Mouse (Mus musculus) megakaryocyte progenitor cell, adult 5-6 weeks (primary cell): ENCODE measurements at regions not wholly inside any gene's neighbourhood (a gene's known extent, or its start where the extent isn't known, plus 50 kb on each side); places are given as distances from the start of the nearest gene placed in this dataset.

Source experiments
- ATAC-seq: replicated peaks from 2 replicates; pipeline ENCODE4 v1.8.0; 2016; ENCODE audit warnings: mild to moderate bottlenecking, moderate TSS enrichment, inconsistent platforms; ENCODE audit not compliant: poor library complexity

GRCm38 (mm10) chr6:99990604-99991003 lies 264.4 kb upstream of the Prok2 start:
- ATAC-seq = no peak

GRCm38 (mm10) chr6:99986449-99986848 lies 260.3 kb upstream of the Prok2 start:
- ATAC-seq = no peak

DNA sequence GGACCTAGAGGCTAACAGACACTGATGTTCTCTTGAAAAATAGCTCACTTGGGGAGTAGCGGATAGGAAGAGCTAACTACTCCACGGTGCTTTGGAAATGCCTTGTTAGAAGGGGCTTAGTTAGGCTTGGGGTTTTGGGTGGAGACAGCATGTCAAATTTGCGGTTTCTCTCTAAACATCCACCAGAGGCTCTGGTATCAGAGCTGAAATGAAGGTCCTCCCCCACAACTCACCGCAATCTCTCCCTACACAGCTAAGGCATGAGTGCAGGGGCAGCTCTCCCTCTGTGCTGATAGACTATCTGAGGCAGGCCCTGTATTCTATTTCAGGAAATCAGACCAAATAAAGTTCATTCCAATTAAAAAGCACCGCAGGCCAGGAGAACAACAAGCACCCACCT lies 259.1 kb upstream of the Prok2 start:
- peak; percentile 85 for ATAC-seq

- no peak for ATAC-seq
Observed at GRCm38 (mm10) chr6:99984856-99985224, 258.6 kb upstream of the Prok2 start.

GRCm38 (mm10) chr6:99984057-99984855 lies 258.1 kb upstream of the Prok2 start:
- no peak for ATAC-seq

DNA sequence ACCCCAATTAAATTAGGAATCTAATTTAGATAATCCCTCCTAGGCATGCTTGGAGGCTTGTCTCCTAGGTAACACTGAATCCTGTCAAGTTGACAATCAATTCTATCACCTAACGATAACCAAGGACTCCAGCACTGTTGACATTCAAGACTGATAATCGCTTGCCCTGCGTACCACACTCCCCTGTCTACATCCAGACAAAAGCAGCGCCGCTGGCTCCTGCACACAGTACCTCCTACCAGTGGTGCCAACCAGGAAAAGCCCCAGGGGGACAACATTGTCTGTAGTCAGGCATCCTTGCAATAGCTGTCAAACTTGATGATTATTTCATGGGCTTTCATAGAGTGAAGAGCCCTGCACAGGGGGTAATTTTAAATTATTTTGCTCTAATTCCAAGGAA lies 253.4 kb upstream of the Prok2 start:
- ATAC-seq = no peak

DNA sequence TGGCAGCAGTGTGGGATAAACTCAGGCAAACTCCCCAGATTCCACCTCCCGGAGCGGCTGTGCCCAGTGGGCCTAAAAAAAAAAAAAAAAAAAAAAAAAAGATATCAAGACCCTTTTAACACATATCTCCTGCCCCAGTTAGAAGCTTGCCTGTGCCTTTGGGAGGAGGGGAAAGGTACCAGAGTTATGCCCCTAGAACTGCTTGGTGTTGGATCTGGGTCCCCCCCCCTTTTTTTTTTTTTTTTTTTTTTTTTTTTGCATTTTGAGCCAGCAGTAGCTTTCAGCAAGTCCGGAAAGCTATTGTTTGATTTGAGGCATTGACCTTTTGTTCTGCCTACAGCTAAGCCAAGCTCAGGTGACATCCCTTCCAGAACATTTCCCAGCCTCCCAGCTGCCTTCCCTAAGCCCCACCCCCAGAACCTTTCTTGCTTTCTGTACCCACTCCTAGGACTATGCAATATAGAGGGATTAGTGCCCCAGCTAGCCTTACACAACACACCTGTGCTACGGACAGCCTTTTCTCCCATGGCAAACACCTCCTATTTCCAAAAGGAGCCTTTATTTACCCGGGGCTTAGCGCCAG lies 252.1 kb upstream of the Prok2 start:
- no peak for ATAC-seq

DNA sequence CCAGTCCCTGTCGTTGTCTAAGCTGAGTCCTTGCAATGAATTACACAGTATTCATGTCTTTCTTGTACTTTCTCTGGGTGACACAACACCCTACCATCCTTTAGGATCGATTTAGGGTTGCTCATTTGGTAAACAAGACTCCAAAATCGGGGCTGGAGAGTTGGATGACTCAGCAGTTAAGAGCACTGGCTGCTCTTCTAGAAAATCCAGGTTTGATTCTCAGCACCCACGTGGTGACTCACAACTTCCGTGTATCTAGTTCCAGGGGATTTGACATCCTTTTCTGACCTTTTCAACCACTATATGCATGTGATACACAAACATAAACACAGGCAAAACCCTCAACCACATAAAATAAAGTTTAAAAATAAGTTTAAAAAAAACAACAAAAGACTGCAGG lies 250.0 kb upstream of the Prok2 start:
- ATAC-seq = no peak

- no peak for ATAC-seq
Observed at GRCm38 (mm10) chr6:99975486-99975885, 249.3 kb upstream of the Prok2 start.

- no peak for ATAC-seq
Observed at GRCm38 (mm10) chr6:99974464-99974863, 248.3 kb upstream of the Prok2 start.

DNA sequence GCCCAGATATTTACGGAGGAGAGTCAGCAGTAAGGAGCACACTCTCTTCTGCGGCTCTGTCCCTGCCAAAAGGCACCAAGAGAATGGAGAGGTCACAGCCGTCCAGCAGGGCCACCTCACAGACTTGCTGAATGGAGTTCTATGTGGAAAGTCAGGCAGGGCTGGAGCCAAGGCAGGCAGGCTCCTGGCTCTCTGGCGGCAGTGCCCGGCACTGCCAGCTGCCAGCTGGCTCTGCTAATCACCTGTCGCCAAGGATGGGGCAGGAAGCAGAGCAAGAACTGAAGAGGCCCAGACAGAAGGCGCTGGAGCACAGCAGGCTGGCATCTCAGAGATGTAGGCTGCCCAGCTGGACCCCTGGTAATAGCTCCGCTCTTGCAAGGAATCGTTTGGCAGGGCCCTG lies 245.2 kb upstream of the Prok2 start:
- ATAC-seq = no peak

GRCm38 (mm10) chr6:99968889-99969288 lies 242.7 kb upstream of the Prok2 start:
- no peak for ATAC-seq

- ATAC-seq = no peak
Observed at GRCm38 (mm10) chr6:99967465-99967864, 241.3 kb upstream of the Prok2 start.

DNA sequence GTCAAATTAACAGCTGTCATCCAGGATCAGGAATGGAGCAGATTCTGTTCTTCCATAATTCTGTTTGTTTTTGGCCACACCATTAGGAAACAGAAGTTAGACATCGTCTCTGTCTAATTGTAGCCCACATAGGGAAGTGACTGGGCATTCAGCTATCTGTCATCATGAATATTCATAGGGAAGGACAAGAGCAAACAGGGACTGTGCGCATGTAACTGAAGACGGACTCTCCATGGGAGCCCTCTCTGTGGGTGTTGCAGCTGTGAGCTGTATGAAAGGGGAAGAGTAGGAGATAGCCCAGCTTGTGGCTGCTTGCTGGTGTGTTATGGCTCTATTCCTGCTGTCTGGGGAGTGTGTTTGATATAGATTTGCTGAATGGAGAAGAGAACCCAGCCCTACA lies 238.3 kb upstream of the Prok2 start:
- ATAC-seq = peak; percentile 39; the same call in 1 of the 2 replicates

GRCm38 (mm10) chr6:99964007-99964406 lies 237.8 kb upstream of the Prok2 start:
- ATAC-seq = no peak

DNA sequence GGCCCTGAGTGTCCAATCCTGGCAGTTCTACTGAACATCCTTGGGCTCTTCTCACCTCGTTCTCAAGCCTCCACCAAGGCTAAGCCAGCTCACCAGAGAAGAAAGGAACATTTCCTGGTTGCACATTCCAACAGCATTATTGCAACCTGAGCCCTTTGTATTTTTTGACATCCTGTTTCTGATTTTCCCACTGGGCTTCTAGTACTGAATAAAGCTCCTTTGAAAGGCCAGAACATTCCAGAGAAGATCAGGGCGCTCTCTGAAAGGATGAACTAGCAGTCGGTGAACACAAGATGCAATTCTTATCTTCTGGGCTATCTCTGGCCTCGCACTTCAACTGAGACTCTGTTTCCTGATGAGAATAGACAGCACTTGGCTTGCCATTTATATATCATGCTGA lies 233.2 kb upstream of the Prok2 start:
- ATAC-seq = no peak

- no peak for ATAC-seq
Observed at GRCm38 (mm10) chr6:99954832-99955830, 228.9 kb upstream of the Prok2 start.

DNA sequence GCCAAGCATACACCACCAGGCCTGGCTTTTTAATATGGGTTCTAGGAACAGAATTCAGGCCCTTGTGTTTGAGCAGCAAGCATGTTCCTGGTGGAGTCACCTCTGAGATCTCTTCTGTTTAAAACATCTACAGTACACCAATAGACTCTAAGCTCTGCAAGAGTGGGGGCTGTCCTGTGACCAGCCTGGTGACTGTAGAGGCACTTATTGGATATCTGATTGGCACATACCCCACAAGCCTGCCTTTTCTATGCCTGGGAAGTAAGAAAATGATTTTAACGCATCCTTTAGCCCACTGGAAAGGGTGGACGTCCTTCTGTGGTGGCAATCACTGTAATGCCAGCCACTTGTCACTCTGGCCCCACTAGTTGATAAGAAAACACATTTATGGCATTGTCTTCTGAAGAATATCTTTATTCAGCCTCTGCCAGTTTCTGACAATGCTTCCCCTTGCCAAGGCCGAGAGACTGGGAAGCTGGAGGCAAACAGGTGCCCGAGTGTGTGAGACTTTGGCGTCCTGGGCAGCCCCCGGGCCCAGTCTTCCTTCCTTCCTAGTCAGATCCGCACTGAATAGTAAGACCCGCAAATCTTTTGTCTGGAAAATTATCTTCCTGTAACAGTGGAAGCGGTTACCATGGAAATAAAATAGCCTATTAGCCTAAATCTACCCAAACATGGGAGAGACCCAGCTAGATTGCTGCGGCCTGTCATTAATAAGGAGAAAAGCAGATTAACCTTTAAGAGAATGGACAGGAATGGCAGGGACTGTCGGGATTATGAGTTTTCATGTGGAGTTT lies 228.0 kb upstream of the Prok2 start:
- ATAC-seq = no peak

DNA sequence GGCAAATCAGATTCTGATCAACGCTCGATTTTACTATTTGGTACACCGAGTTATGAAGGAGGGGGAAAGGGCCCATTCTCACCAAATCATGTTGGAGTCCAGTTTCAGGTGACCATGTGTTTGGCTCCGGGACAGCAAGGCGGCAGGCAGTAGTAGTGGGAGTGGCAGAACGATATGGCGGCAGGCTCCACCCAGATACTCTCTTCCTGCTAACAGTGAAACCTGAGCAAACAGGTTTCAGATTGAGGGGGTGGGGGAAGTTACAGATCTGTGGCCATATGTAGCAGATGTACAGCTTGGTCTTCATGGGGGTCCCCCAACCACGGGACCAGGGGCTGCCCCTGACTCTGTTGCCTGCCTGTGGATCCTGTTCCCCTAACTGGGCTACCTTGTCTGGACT lies 224.6 kb upstream of the Prok2 start:
- ATAC-seq = no peak

GRCm38 (mm10) chr6:99946917-99947316 lies 220.7 kb upstream of the Prok2 start:
- ATAC-seq = no peak

- no peak for ATAC-seq
Observed at GRCm38 (mm10) chr6:99946481-99946880, 220.3 kb upstream of the Prok2 start.
